Mouse (Mus musculus): ENCODE results near the gene Gm21987.

- TF ChIP-seq CTCF (IDR thresholded peaks at IDR 0.05; ENCODE audit: borderline replicate concordance, insufficient read depth, low read length) (no peak), POLR2A (IDR thresholded peaks at IDR 0.05; ENCODE audit: low read depth, low read length) (no peak)
Observed at GRCm38 (mm10) chr16:38352851-38353250, 6.0 kb downstream of the Gm21987 start.

Data from embryonic fibroblast, embryonic 13.5 days (primary cell).